Mouse (Mus musculus): ENCODE data around the gene Olfr965.

DNA sequence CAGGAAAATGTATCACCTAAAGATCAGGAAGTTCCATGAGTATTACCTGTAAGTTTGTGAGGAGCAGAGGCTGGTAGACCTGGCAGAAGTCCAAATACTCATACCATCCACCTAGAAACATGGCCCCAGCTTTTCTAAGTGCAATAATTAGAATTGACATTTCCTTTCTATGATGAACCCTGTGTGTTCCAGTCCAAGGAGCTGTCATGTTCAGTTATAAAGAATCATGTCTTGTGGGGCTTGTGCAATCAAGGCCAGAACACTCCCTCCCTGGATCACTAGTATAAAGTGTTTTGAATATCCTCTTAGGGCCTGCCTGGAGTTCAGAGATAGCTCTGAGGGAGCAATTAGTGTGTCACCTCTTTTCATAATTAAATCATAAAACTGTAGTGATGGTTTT, 4.1 kb upstream of the Olfr965 start, which contains the start of gene Olfr149:
- TF ChIP-seq POLR2A (IDR thresholded peaks at IDR 0.05; ENCODE audit: insufficient read length, low read depth) (no peak), MAX (IDR thresholded peaks at IDR 0.05; ENCODE audit: low read depth) (no peak)
